ENCODE assay signal across 9 mouse cellular contexts in the genomic region with DNA sequence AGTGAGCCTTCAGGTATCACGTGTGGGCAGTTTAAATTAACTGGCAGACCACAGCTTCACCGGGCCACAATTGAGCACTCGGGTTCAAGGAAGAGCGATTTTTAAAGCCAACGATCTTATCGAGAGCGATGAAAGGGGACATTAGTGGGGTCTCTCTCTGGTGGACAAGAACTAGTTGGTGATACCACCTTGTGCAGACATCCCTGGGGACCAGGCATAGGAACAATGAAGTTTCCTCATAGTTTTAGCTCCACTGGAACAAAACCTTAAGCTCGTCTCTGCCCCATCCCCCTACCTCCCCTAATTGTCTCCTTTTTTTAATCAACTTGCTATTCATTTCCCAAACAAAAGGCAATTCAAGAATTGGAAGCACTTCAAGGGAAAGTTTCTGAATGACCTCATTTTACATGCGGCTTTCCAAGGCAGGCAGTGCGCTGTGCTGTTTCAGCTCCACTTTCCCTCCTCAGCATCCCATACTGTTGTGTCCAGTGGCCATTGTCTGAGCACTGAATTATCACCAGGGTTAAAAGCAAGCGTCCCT.
DNase-seq lines count a peak whose midpoint lies in the region; ATAC-seq and TF ChIP-seq lines count a peak whose summit lies in the region.
"Had no signal": no experiment of that assay in that cellular context is flagged by ENCODE, and none has a peak within 500 bp of the region (broad histone marks: within the 10 kb centered on the region; RNA-seq: fewer than 3 reads in every experiment).

No protein-coding gene starts in this region.

- ATAC-seq in hindbrain, postnatal 0 days, result no peak

- whole genome bisulfite sequencing in hindbrain, postnatal 0 days, result 12% methylated on average over 11 of the region's 11 CpGs

- H3K27ac ChIP-seq in hindbrain, postnatal 0 days, result peak overlapping the region; percentile 49
- H3K27ac ChIP-seq: stomach, embryonic 15.5 days had no signal

- peak overlapping the region; percentile 38; the same call in 1 of the 2 replicates for H3K9ac ChIP-seq in hindbrain, postnatal 0 days (replicated peaks; ENCODE audit: low read length)
- H3K9ac ChIP-seq: stomach, embryonic 15.5 days had no signal

- H3K36me3 ChIP-seq in hindbrain, postnatal 0 days (ENCODE audit: insufficient read depth, low read length), result no peaks in the 10 kb centered on the region
- H3K36me3 ChIP-seq: stomach, embryonic 15.5 days had no signal

- H3K4me3 ChIP-seq in hindbrain, postnatal 0 days (ENCODE audit: low read length), result peak overlapping the region; percentile 14
- H3K4me3 ChIP-seq: stomach, embryonic 15.5 days had no signal

- no peaks in the 10 kb centered on the region for H3K9me3 ChIP-seq in hindbrain, postnatal 0 days (ENCODE audit: low read length)
- H3K9me3 ChIP-seq: stomach, embryonic 15.5 days had no signal

- DNase-seq in cerebellum, adult 11-12 months, result peak; percentile 36
- no peak for DNase-seq in cerebellum, postnatal 4 days (ENCODE audit: low spot score in 2 of 2)
- peak; percentile 31 for DNase-seq in testis, postnatal 14 days (ENCODE audit: low spot score)
- no peak for DNase-seq in testis, postnatal 10 days (ENCODE audit: low spot score)
- DNase-seq in hindbrain, postnatal 0 days (ENCODE audit: low spot score), result peak; percentile 75
- peak; percentile 95 for DNase-seq in retina, postnatal 1 day
- no peak for DNase-seq in gastrocnemius, adult 18-20 months (ENCODE audit: low spot score)
- no peak for DNase-seq in thymus, postnatal 14 days

- no peak for TF ChIP-seq CTCF in hindbrain, postnatal 0 days (IDR thresholded peaks at IDR 0.05; ENCODE audit: low read depth)

- H3K4me2 ChIP-seq in hindbrain, postnatal 0 days (ENCODE audit: low read depth, low read length), result peak overlapping the region; percentile 90
- H3K4me2 ChIP-seq: stomach, embryonic 15.5 days had no signal

- no peaks in the 10 kb centered on the region for H3K27me3 ChIP-seq in hindbrain, postnatal 0 days (ENCODE audit: insufficient read depth, low read length)
- H3K27me3 ChIP-seq: stomach, embryonic 15.5 days had no signal

- peaks cover 14% of the 10 kb centered on the region for H3K4me1 ChIP-seq in hindbrain, postnatal 0 days (ENCODE audit: insufficient read depth, low read length)

Comparison
In these comparisons a context has a peak if more than half of its experiments do, and no peak if none do; other contexts are left out.
1. DNase-seq: peak in cerebellum, adult 11-12 months (single experiment), testis, postnatal 14 days (single experiment), hindbrain, postnatal 0 days (single experiment) and retina, postnatal 1 day (single experiment); none in cerebellum, postnatal 4 days (0 of 2), testis, postnatal 10 days (single experiment), gastrocnemius, adult 18-20 months (single experiment) and thymus, postnatal 14 days (single experiment).